Mouse (Mus musculus) embryonic facial prominence, embryonic 15.5 days (tissue): ENCODE measurements around the gene Rhobtb3. TPM values are rescaled to one million over a fixed set of nuclear protein-coding genes. Genes with fewer than 3 reads are reported as not detected.
A peak's percentile ranks its signal among the peaks of the same experiment; 100 is the strongest.
"Not testable (repeated sequence)": the region's sequence is repeated elsewhere in the genome, so short reads cannot be mapped to it uniquely, and the experiment has no call there.

Experiments used
- ATAC-seq: fragments of 200-750 bp; cut with Nextera tagmentation; 2 replicates; pipeline ENCODE4 v1.8.0; 2017; ENCODE audit warnings: low read depth, moderate TSS enrichment; ENCODE audit not compliant: insufficient number of reproducible peaks, low FRiP score, low TSS enrichment
- H3K27ac ChIP-seq: fragments of 300-500 bp; sonication (generic); replicated peaks from 2 replicates; pipeline ENCODE4 v1.5.1; 2015; ENCODE audit warnings: mild to moderate bottlenecking, inconsistent platforms
- H3K27me3 ChIP-seq: fragments of 300-500 bp; sonication (generic); 2 replicates; pipeline ENCODE4 v1.6.1; 2015; ENCODE audit warnings: inconsistent platforms
- H3K36me3 ChIP-seq: fragments of 300-500 bp; sonication (generic); 2 replicates; pipeline ENCODE4 v1.6.1; 2015; ENCODE audit warnings: mild to moderate bottlenecking, inconsistent platforms
- H3K4me1 ChIP-seq: fragments of 300-500 bp; sonication (generic); 2 replicates; pipeline ENCODE4 v1.6.1; 2015; ENCODE audit warnings: inconsistent platforms
- H3K4me2 ChIP-seq: fragments of 300-500 bp; sonication (generic); replicated peaks from 2 replicates; pipeline ENCODE4 v1.6.1; 2015; ENCODE audit warnings: mild to moderate bottlenecking, inconsistent platforms
- H3K4me3 ChIP-seq: fragments of 300-500 bp; sonication (generic); replicated peaks from 2 replicates; pipeline ENCODE4 v1.5.1; 2015; ENCODE audit warnings: mild to moderate bottlenecking, inconsistent platforms
- H3K9ac ChIP-seq: fragments of 300-500 bp; sonication (generic); 2 replicates; pipeline ENCODE4 v1.6.1; 2015; ENCODE audit warnings: inconsistent platforms
- H3K9me3 ChIP-seq: fragments of 300-500 bp; sonication (generic); replicated peaks from 2 replicates; pipeline ENCODE4 v1.6.1; 2016; ENCODE audit warnings: inconsistent platforms
- WGBS: fragments of 180-500 bp; shearing (Covaris S2); methylation state at CpG from one replicate; pipeline ENCODE4 v1.1.7; 2015; 5-methylcytosine and 5-hydroxymethylcytosine counted together
- polyA plus RNA-seq: library from polyadenylated mRNA; unstranded; fragments of >200 nt; fragmentation: Nextera tagmentation; extraction: Ambion mirVana; gene quantifications from 2 replicates; pipeline ENCODE4 v1.2.1, GENCODE M21; 2015

Gene Rhobtb3
- polyA plus RNA-seq, 1 experiment from 2014 or later: 31.1 TPM

DNA sequence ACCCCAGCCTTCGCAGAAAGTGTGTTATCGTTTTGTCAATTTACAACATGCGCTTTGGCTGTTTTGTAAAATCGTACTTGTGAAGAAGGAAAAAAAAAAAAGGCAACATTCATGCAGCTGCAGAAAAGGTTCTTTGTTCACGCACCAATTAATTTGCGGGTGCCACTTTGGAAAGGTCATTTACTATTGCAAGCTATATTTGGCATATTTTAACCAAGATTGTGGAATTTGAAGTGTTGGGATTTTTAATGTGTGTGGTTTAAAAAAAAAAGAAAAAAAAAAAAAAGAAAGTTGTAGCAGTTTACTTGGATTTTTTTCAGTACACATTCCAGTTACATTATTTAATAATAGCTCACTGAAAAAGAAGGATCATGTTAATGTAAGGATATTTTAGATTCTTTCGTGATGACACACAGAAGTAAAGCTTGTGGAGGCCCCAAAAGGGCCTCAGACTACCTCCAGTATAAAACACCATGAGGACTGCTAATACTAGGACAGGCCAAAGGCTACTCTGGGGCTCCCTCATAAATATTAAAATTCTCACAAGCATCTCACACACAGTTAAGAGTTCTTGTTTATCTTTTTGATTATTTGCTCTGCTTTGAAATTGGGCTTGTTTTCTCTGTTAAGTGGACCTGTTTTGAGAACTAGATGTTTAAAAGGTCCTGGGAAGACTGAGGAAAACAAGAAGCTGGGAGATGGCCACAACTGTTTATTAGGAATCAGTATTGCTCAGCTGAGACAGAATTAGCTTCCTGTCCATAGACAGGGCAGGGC, 507 bp upstream of the Rhobtb3 start:
- H3K27me3 ChIP-seq: no peaks in the 10 kb centered on the region
- no peaks in the 10 kb centered on the region for H3K9me3 ChIP-seq
- H3K4me2 ChIP-seq: peak overlapping the region; percentile 54
- ATAC-seq: no peak
- H3K36me3 ChIP-seq: peaks cover 7% of the 10 kb centered on the region; the same call in 1 of the 2 replicates
- peak overlapping the region; percentile 87 for H3K9ac ChIP-seq
- H3K4me1 ChIP-seq: peaks cover 16% of the 10 kb centered on the region
- H3K4me3 ChIP-seq: peak overlapping the region; percentile 84
- H3K27ac ChIP-seq: peak overlapping the region; percentile 98
- under 1% methylated on average over 7 of the region's 7 CpGs for WGBS

DNA sequence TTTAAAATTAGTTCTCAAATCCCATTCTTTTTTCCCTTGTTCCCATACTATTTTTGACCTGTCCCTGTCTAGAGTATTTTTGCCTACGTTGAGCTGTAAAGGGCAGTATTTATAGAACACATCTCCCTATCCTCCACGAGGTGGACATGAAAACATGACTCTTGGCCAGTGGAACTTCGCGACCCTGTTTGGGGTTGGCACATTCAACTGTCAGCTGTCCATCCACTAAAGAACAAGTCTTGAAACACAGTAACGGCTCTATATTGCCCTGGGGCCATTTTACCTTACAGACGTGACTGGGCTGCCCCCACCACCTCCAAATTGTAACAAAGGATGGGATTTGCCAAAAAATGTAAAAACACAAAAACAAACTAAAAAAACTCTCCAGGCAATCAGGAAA, 994 bp downstream of the Rhobtb3 start:
- WGBS: 0% methylated on average over 6 of the region's 6 CpGs
- peak overlapping the region; percentile 87 for H3K9ac ChIP-seq
- peak overlapping the region; percentile 54 for H3K4me2 ChIP-seq
- H3K9me3 ChIP-seq: no peaks in the 10 kb centered on the region
- no peaks in the 10 kb centered on the region for H3K27me3 ChIP-seq
- peak overlapping the region; percentile 84 for H3K4me3 ChIP-seq
- peaks cover 16% of the 10 kb centered on the region for H3K4me1 ChIP-seq
- H3K36me3 ChIP-seq: peaks cover 22% of the 10 kb centered on the region
- peak overlapping the region; percentile 98 for H3K27ac ChIP-seq
- ATAC-seq: no peak

DNA sequence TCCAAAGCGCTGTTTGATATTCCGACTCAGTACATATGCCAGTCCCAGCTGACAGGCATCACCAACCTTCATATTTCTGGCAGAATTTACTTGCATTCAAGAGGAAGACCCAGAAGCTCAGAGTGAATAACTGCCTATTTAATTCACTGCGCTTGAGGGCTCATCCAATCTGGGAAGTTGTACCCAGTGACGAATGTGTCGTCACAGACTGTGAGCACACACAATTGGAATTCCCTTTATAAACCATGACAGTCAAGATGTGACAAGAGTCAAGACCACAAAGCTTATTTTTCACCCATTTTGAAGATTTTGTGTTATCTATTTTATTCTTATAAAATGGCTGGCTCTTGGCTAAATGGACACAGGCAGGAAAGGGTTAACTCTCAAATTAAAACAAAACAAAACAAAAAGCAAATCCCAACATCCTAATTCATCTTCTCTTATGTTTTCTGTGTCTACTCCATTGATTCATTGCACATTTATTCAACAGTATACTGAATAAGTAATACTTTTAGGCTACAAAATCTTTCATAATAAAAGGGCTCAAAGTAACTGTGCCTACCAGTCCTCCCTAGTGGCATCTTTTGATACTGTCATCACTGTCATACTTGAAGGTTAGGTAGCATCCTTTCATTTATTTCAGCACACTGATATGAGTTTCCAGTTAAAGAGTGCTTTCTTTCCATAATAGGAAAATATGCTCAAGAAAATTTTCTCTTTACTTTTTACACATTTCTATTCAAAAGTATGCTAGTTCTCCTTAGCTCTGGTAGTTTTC, 2.0 kb downstream of the Rhobtb3 start:
- no peak overlapping the region for H3K27ac ChIP-seq
- H3K9me3 ChIP-seq: no peaks in the 10 kb centered on the region
- H3K4me1 ChIP-seq: peaks cover 16% of the 10 kb centered on the region
- H3K27me3 ChIP-seq: no peaks in the 10 kb centered on the region
- H3K36me3 ChIP-seq: peaks cover 26% of the 10 kb centered on the region
- no peak overlapping the region for H3K9ac ChIP-seq
- ATAC-seq: no peak
- H3K4me2 ChIP-seq: peak overlapping the region; percentile 34
- peak overlapping the region; percentile 16 for H3K4me3 ChIP-seq
- 75% methylated on average over 5 of the region's 5 CpGs for WGBS

DNA sequence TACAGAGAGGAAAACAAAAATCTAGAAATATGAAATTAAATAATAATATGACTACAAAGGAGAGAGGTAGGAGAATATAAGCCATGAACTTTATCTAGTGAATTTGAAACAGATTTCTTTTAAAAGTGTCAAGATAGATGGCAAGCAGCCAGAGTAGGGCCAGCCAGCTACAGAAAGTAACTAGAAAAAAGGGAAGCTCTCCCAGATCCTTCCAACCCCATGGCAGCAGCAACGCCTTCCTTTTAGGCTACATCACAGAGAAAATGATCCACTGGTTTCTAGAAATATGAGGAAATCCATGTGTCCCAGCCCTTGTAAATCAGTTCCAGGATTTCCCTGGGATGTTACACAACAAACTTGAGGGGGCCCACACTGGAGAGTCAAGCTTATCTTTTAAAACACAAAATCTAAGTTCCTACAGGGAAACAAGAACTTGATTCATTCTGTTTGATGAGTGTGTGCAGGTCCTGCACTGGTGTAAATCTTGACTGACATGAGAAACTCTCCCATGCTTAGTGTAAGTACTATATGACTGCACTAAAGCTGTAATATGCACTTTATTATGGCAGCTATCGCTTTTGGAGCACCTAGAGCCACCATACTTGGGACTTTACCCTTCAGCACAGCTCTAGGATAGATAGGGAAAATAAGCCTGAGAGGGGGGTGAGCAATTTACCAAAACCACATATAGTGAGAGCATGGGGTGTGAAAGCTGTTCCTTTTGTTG, 2.8 kb downstream of the Rhobtb3 start:
- Histone ChIP-seq H3K4me1 (peaks cover 16% of the 10 kb centered on the region), H3K27me3 (no peaks in the 10 kb centered on the region), H3K4me3 (no peak overlapping the region; the same call in 1 of the 2 replicates), H3K27ac (no peak overlapping the region; the same call in 1 of the 2 replicates), H3K9me3 (no peaks in the 10 kb centered on the region), H3K36me3 (peaks cover 26% of the 10 kb centered on the region), H3K9ac (no peak overlapping the region), H3K4me2 (peak overlapping the region; percentile 34)
- 61% methylated on average over 2 of the region's 2 CpGs for WGBS
- ATAC-seq: no peak

DNA sequence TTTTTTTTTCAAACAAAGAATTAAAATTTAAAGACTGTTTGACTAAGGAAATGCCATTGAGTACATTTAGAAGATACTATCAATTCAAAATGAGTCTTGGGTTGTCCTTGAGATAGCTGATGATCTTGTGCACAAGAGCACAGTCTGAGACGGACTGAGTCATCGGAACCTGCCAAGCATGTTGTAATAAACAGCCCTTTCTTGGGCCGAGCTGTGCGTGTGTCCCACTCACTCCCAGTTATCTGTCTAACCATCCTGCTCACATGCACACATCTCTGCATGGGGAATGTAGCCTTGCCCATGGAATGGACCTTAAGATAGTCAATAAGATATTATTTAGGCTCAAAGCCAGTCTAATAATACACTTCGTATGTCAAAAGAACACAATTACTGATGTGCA, 4.9 kb downstream of the Rhobtb3 start:
- Histone ChIP-seq H3K27ac (no peak overlapping the region), H3K4me3 (no peak overlapping the region), H3K36me3 (peaks cover 26% of the 10 kb centered on the region), H3K27me3 (no peaks in the 10 kb centered on the region), H3K9ac (no peak overlapping the region), H3K4me2 (no peak overlapping the region), H3K4me1 (peaks cover 10% of the 10 kb centered on the region), H3K9me3 (no peaks in the 10 kb centered on the region)
- 96% methylated on average over 5 of the region's 5 CpGs for WGBS
- ATAC-seq: no peak

DNA sequence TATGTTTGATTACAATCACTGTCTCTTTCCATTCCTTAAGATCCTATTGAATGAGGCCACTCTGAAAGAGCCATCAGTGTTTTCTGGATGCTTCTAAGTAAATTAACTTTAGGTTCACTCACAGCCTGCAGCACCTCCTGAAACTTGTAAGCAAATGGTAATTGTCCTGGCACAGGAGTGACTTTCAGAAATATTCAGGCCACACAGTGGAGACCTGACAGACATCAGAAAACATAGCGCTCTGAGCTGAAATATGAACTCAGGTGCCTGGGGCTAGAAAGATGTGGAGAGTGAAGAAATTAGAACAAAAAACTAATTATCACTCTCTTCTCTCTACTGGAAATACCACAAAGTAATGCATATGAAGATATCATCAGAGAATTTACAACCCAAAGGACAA, 10.4 kb downstream of the Rhobtb3 start:
- no peaks in the 10 kb centered on the region for H3K27me3 ChIP-seq
- H3K9me3 ChIP-seq: no peaks in the 10 kb centered on the region
- no peak for ATAC-seq
- H3K4me1 ChIP-seq: no peaks in the 10 kb centered on the region
- H3K4me2 ChIP-seq: no peak overlapping the region
- 65% methylated on average over 1 of the region's 1 CpGs for WGBS
- no peak overlapping the region for H3K9ac ChIP-seq
- peaks cover 26% of the 10 kb centered on the region for H3K36me3 ChIP-seq
- H3K4me3 ChIP-seq: no peak overlapping the region
- H3K27ac ChIP-seq: no peak overlapping the region

DNA sequence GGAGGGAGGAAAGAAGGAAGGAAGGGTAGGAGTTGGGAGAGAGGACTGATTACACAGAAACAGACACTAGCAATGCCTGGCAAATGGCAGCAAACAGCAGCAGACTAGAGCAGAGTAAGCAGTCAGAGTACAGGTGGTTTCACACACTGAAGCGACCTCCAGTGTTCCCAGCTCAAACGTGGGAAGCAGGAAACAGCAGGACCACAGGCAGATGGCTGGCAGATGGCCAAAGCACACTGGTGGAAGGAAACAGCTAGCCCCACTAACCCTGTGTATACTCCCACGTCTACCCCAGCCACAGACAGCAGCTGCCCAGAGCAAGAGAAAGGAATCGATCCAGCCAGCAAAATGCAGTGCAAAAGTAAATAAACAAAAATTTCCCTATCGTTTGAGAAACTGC, 12.7 kb downstream of the Rhobtb3 start:
- Histone ChIP-seq H3K9me3 (no peaks in the 10 kb centered on the region), H3K36me3 (peaks cover 17% of the 10 kb centered on the region), H3K9ac (no peak overlapping the region), H3K4me2 (no peak overlapping the region), H3K27me3 (no peaks in the 10 kb centered on the region), H3K4me3 (no peak overlapping the region), H3K27ac (no peak overlapping the region), H3K4me1 (no peaks in the 10 kb centered on the region)
- WGBS: 23% methylated on average over 5 of the region's 5 CpGs
- ATAC-seq: no peak

DNA sequence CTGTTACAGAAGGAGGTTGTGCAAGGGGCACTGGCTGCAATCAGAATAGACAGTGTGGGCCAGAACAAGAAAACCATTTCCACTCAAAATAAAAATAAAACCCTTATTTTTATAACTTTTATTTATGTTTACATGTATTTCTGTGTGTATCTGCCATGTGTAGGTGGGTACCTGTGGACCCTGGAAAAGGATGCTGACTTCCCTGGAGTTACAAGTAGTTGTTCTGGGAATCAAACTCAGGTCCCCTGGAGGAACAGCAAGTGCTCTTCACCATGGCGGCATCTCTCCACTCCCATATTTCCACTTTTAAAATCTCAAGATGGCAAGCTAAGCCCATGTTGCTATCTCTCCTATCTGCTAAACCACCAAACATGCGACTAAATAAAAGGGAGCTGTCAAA, 13.1 kb downstream of the Rhobtb3 start:
- Histone ChIP-seq H3K4me3 (no peak overlapping the region), H3K27me3 (no peaks in the 10 kb centered on the region), H3K27ac (no peak overlapping the region), H3K9ac (no peak overlapping the region), H3K36me3 (peaks cover 17% of the 10 kb centered on the region), H3K9me3 (no peaks in the 10 kb centered on the region), H3K4me1 (no peaks in the 10 kb centered on the region), H3K4me2 (no peak overlapping the region)
- no peak for ATAC-seq
- WGBS: 83% methylated on average over 2 of the region's 2 CpGs

DNA sequence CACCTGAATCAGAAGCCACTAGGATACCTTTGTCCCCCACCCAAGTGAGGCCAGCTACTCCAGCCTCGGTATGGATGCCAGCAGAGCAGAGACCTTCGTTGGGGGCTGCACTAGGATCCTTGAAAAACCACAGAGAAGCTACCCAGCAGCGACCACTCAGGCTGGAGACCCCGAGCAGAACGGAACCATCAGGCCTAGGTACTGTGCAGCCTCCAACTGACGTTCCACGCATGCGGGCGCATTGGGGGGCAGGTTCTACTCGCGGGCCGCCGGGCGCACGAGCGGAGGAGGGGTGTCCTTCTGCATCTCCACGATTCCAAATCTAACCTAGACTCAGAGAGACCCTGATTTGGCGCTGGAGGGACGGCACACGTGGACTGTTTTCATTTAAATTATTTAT, 13.7 kb downstream of the Rhobtb3 start:
- H3K36me3 ChIP-seq: peaks cover 17% of the 10 kb centered on the region
- H3K4me2 ChIP-seq: no peak overlapping the region
- no peak overlapping the region for H3K27ac ChIP-seq
- 93% methylated on average over 20 of the region's 20 CpGs for WGBS
- no peaks in the 10 kb centered on the region for H3K9me3 ChIP-seq
- H3K4me1 ChIP-seq: no peaks in the 10 kb centered on the region
- no peak for ATAC-seq
- H3K27me3 ChIP-seq: no peaks in the 10 kb centered on the region
- H3K4me3 ChIP-seq: no peak overlapping the region
- no peak overlapping the region for H3K9ac ChIP-seq

DNA sequence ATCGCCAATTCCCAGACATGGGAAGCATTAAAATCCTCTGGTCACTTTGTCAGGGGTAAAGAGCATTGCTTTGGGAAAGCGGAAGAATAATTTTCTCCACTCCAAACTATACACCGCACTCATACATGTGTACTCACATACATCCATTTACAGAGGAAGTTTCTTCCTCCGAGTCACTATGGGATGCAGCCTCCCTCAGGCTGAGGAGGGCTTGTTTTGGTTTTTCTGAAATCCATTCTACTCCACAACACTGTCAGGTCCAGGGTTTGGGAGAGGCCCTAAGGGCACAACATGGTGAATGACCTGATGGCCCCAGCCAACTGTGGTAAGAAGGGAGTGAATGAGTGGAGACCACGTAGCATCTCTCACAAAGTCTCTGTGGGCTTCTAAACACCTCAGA, 14.7 kb downstream of the Rhobtb3 start:
- H3K27ac ChIP-seq, H3K9ac ChIP-seq, H3K4me2 ChIP-seq, H3K4me1 ChIP-seq, H3K27me3 ChIP-seq, H3K4me3 ChIP-seq, ATAC-seq, H3K9me3 ChIP-seq: not testable (repeated sequence)
- WGBS: 82% methylated on average over 5 of the region's 5 CpGs
- peaks cover 17% of the 10 kb centered on the region for H3K36me3 ChIP-seq

DNA sequence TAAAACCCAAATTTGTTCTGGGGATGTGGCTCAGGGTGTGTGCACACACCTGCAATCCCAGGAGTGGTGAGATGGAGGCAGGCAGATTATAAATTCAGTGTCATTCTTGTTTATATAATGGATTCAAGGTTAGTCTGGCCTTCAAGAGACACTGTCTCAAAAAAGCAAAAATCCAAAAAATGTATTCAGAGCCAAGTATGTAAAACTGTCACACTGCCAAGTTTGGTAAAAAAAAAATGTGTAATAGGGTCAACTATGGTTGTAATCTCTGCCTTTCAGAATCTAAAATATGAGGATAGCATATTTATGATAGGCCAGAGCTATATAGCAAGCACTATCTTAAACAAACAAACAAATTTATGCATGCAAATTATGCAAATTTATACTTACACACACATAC, 15.8 kb downstream of the Rhobtb3 start:
- H3K36me3 ChIP-seq: peaks cover 17% of the 10 kb centered on the region

More for the DNA sequence above, 15.8 kb downstream of the Rhobtb3 start:
- Histone ChIP-seq H3K9me3 (no peaks in the 10 kb centered on the region), H3K27ac (no peak overlapping the region), H3K9ac (no peak overlapping the region), H3K4me1 (no peaks in the 10 kb centered on the region), H3K4me3 (no peak overlapping the region), H3K4me2 (no peak overlapping the region), H3K27me3 (no peaks in the 10 kb centered on the region)
- ATAC-seq: no peak
